Mouse (Mus musculus) common myeloid progenitor, adult 5-6 weeks (primary cell): Measurements from ENCODE around the gene Scyl1. TPM values are rescaled to one million over a fixed set of nuclear protein-coding genes. Genes with fewer than 3 reads are reported as not detected.

ENCODE experiments used
- ATAC-seq: replicated peaks from 2 replicates; pipeline ENCODE4 v1.8.0; 2016; ENCODE audit warnings: low read depth, mild to moderate bottlenecking, moderate TSS enrichment, inconsistent platforms; ENCODE audit not compliant: poor library complexity, severe bottlenecking
- total RNA-seq: library from RNA; stranded (forward); fragments of 200-1000, 187-1606 nt; gene quantifications from 2 replicates; pipeline ENCODE4 v1.2.3, GENCODE M21; 2017

Scyl1 gene
- 23.5 and 30.9 TPM in 2 replicates for total RNA-seq

DNA sequence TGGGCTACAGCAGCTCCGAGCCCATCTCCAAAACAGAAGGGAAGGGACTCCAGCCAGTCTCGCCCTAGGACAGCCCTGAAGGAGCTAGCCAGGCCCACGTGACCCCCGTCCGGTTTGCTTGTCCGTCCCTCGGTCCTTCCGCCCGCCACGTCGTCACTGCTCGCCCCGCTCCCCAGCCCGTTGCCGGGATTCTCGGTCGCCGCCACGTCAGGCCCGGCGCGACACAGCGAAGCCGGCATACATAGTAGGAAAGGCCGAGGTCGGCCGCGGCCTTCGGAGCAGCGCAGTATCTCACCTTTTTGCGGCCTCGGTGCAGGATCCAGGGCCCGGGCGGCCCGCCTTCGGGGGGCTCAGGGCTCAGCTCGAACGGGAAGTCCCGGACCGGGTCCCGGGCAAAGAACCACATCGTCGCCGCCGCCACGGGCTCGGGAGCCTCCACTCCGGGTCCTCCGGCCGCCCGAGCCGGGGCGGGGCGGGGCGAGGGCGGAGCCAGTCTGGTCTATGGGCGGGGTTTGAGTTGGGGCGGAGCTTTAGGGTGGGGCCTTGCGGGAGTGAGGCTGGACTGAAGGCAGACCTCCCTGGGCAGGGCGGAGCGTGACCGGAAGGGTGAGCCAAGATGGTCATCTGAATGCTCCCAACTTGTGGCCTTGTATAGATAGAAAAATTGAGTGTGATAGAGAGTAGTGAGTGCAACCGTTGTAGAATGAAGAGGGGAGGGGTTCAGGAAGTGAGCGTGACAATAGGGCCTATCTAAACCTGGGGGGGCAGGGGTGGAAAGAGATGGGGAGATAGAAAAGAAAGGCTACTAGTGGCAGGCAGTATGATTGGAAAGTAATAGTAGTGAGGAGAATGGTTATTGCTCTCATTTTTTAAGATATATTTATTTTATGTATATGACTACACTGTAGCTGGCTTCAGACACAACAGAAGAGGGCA, at the start of gene Scyl1:
Gene Scyl1, minus strand, starts transcription at position 495 of the 936 bp plus-strand sequence.
- ATAC-seq, result peak; percentile 97

DNA sequence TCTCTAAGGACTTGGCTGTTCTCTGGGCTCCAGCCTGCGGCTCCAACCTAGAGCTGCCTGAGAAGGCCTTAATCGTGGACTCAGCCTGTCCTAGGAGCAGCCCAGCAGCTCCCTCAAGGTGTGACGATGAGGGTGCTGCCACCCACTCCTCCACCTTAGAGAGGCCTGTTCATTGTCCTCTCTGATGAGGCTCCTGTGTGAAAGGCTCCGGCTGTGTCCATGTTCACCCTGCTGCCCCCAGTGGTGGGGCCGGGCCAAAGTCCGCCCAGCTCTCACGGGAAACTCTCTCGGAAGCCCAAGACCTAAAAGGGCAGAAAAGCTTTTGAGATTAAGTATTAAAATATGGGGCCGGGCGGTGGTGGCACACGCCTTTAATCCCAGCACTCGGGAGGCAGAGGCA, 48.3 kb upstream of the Scyl1 start:
- peak; percentile 60; the same call in 1 of the 2 replicates for ATAC-seq

DNA sequence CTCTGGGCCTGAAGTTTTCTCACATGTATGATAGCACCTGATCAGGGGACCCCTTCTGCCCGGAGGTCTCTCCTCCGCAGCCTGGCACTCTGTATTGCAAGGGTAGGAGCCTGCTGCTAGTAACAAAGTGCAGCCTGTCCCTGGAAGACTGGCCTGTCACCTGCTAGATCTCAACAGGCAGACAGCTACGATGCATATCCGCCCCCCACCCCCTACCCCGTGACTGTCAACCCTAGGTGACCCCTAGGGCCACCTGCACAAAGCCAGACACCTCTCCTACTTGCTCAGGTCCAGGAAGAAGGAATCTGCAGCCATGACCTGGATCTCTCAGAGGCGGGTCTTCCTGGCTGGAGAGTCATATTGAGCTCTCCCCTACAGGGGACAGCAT, 47.4 kb upstream of the Scyl1 start:
- no peak for ATAC-seq

DNA sequence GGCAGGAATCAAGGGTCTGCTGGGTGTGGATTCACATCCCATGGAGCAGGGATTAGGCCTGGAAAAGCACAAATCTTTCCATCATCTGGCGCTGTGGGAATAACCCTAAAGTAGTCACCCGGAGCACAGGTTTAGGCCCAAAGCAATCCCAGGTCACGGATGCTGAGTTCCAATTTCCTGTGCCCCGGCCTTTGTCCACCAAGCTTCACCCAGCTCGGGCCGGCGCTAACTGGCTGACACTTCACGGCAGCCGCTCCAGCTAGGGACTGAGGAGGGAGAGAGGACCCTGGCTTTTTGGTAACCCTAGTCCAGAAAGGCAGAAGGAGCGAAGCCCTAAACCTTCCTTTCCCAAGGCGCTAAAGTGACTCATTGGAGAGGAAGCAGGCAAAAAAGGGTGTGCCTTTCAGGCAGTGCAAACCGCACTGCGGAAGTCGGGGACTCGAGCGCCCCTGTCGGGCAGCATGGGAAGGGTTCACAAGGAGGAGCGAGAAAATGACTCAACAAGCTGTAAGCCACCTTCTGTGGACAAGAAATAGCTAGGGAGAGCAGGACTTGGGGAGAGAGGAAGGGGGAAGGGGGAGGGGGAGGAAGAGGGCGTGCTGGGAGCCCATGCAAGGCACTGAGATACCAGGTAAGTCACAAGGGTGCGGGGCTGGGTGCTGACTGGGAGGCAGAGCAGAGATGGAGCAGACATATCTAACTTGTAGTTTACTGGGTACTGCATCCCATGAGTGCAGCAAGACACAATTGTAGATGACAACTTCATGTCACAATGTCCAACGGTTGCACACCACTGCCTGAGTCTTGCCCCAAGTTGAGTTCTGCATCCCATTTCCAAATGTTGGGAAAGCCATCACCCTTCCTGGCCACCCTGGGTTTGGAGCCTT, 46.7 kb upstream of the Scyl1 start:
- peak; percentile 92 for ATAC-seq

DNA sequence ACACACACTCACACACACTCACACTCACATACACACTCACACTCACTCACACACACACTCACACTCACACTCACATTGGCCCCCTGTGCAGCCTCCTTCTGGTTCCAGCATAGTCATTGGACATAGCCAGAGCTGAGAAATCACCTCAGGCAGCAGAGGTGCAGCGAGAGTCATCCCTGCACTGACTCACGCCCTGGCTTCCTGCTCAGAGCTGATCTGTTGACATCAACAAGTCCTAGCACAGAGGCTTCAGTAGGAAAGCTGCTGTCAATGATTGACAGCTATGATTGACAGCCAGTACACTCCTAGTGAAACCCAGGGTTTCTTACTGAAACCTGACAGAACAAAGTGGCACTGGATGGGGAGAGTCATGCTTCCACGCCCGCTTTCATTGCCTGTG, 44.7 kb upstream of the Scyl1 start:
- ATAC-seq, result no peak

DNA sequence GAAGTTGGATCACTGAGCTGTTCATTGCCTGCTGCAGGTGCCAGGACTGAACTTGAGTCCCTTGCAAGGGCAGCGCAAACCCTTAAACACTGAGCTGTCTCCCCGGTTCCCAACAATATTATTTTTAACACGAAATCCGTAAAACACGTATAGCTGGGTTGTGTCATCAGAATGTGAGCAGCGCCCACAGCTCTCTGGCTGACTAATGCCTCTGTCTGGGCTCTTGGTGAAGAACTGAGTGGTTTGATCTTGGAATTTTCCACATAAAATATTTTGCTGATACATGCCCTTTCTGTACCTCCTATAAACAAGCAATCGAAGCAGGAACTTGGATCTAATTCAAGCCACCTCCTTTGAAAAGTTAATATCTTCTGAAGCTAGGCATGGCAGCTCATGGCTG, 43.8 kb upstream of the Scyl1 start:
- ATAC-seq, result no peak

DNA sequence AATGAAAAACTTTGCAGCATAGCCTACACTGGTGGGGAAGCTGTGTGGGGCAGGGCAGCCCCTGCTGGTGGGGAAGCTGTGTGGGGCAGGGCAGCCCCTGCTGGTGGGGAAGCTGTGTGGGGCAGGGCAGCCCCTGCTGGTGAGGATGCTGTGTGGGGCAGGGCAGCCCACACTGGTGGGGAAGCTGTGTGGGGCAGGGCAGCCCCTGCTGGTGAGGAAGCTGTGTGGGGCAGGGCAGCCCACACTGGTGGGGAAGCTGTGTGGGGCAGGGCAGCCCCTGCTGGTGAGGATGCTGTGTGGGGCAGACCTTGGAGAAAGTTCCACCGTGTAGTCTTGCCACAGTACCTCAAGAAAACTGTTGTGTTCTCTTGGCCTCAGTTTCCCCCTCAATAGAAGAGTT, 42.8 kb upstream of the Scyl1 start:
- ATAC-seq, result peak; percentile 66

DNA sequence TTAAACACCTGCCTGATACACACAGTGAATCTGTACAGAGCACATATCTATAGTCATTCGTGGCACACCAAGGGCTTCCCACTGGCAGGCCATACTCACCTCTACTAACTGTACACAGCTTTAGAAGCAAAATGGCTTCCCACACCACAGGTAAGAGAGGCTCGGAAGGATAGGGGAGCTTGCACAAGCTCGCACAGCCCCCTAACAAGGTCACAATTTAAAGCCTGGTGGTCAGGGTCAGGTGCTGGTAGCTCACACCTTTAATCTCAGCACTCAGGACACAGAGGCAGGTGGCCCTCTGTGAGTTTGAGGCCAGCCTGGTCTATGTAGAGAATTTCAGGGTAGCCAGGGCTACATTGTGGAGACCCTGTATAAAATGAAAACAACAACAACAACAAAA, 42.3 kb upstream of the Scyl1 start:
- no peak for ATAC-seq

DNA sequence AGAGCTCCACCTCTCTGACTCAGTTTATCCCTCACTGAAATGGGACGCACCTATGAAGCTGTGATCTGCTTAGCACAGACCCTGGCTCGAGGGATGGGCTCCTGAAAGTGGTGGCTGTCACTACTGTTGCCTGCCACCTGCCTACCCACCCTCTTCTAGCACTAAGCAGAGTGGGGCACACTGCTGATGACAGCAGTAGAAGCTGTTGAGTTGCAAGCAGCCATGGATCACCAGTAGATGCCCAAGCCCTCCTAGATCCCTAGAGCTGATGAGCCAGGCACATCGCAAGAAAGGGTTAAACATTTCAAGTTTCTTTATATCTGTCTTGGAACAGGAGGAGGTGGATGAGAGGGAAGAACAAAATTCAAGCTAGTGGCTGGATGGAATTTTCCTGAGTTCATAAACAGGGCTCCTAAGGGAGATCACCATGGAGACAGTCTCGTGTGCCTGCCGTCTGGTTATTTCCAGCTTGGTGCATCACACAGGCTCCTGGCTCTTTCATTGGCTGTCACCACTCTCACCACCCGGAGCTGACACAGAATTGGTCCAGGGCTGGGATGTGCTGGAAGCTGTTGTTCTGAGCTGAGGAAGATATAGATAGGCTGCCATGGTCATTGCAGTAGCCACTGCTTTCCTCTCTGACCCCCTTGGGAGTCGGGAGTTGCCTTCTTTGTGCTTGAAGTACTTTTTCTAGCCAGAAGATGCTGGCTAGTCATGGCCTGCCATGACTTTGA, 40.7 kb upstream of the Scyl1 start:
- ATAC-seq, result no peak

DNA sequence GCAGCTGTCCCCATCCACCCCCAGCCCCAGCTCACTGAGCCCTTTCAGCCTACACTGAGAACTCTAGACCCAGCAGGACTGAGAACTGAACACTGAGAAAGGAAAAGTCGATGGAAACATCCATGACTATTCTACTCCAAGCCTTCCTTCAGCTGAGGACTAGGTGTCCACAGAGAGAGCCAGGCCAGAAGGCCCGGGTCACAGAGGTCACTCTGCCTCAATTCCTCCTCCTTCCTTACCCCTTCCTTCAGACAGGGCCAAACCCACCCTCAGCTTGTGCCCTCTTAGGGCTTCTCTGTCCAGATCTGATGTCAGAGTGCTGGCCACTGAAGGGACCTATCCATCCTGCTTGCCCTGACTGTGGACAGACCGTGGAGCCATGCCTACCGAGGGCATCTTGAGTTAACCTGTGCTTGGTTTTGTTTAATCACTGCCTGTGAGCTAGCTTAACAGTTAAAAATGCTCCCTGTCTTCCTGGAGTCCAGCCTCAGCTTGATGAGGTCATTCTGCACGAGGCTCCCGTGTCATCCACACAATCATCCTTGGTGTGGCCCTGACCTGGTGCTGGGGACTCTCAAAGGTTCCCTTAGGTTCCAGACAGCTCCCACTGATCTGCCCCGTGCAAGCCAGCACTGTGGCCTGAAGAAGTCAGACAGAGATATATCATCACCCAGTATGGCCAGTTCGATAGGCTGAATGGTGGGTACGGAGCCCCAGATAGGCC, 39.8 kb upstream of the Scyl1 start:
- ATAC-seq, result no peak

DNA sequence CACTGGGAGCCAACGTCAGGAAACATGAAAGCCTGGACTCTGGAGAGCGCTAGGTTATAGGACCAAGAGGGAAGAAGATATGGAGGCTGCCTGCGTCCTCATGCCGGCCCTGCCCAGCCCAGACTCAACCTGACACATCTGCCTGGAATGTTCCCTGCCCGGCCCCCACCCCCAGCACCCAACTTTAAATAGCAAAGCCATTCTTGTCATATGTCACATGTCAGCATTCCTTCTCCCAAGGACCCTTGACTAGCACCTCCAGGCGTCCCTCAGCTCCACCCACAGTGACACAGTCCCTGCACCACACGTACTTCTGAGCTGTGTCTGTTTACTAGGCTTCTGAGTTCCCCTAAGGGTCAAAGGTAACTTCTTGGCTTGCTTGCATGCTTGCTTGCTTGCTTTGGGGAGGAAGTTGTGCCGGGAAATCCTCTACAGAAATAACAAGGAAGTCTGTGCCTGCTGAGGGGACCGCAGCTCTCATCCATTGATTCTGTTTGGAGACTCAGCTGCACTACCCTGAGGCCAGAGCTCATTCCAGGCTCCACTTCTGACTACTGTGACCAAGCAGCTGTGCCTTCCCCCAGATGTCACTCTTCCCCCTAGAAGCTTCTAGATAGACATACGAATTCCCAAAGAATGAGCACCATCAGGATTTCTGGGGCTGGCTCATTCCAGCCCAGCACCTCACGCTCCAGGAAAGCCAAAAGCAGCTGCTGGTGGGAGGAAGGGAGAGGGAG, 39.1 kb upstream of the Scyl1 start:
- no peak for ATAC-seq

DNA sequence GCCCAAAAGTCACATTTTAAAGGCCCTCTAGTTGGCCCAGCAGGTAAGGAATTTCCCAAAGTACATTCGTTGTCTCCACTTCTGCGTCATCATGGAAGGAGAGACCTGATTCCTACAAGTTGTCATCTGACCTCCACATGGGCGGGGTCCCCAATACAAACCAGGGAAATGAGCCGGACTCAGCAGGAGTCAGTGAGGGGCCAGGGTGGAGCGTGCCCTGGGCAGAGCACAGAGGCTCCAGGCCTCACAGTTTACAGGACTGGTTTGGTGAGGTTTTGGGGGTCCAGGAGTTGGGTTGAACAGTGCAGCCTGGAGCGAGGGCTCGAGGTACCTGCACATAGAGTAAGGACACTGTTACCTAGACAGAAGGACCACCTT, 38.5 kb upstream of the Scyl1 start:
- no peak for ATAC-seq

DNA sequence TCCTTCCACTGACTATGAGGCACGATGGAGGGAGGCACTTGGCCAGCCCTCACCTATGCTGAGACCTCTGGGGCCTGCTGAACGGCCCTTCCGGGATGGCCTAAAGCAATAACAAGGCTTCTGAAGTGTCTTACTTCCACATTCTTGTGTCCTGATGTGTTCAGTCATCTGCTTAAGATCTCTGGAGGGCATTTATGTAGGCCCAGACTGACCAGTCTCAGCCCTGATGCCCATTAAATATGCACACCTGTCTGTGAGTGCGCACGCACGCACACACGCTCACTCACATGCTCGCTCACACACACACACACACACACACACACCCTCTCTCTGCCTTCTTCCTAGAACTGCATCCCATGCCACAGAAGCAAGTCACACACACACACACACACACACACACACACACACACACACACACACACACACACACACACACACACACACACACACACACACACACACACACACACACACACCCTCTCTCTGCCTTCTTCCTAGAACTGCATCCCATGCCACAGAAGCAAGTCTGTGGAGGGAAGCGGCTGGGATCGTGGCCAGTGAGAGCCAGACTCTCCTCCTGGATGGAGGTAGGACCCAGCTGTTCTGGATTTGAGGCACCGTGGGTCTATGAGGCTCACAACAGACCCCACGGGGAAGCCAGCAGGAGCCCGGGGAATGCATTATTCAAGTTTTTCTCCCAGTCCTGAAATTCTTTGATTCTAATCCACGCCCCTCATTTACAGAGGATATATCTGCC, 37.9 kb upstream of the Scyl1 start:
- ATAC-seq, result no peak

DNA sequence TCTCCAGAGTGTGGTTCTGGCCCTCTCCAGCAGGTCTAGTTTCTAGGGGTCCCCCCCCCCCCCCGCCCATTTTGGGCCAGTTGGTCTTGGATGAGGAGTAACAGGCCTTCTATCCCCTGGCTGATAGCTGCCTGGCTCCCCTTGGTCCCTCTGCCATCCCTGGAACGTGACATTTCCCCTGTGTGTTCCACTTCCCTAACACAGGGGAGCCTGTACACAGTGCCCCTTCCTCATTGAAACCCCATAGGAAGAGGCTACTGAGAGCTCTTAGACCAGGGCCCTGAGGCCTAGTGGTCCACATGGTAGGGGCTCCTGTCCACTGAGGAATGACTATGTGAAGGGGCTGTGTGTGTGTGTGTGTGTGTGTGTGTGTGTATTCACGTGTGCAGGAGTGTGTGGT, 36.5 kb upstream of the Scyl1 start:
- no peak for ATAC-seq

DNA sequence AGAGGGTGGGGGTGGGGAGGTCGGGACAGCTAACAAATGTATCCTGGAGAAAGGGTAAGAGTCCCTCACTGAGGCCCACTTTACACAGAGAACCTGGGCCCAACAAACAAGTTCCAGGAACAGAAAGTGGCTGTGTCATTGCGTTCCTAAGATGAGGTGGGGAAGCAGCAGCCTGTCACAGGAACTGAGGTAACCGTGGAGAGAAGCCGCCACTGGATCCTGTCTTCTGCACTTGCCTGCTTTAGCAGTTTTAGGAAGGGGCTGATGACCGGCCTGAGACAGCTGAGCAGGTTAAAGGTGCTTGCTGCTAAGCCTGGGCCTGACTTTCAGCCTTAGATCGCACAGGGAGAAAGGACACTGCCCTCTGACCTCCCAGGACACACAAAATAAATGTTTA, 35.6 kb upstream of the Scyl1 start:
- 0 out of 2 replicates have a peak, but pooled peaks have one; percentile 8 for ATAC-seq

DNA sequence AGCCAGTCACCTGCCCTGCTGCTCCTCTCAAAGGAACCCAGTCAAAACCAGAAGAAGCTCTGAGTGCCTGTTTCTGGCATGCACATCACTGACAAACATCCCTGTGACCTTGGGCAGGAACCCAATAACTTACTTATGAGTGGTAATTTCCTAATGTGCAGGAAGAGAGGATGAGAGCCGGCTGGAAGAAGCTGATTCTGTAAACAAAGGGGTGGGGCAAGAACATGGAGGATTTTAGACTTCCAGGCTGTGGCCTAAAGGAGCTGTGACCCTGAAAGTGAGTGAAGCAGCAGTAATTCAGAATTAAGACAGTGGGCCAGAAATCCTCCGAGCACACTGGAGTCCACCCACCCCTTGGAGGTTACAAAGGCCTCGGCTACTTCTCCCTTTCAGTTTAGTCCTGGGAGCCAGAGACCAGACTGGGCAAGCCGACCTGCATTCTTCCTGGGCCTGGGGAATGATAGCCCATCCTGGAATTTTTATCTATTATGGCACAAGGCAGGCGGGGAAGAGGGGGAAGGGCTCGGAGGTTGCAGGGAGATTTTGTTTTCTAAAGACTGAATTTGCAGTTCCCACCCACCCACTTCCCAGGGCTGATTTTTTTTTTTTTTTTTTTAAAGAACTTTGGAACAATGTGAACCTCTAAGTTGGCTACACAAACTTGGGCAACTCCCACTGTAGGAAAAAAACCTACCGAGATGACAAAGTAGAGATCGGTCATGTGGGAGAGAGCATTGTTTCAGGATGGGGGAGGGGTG, 35.0 kb upstream of the Scyl1 start:
- no peak for ATAC-seq

DNA sequence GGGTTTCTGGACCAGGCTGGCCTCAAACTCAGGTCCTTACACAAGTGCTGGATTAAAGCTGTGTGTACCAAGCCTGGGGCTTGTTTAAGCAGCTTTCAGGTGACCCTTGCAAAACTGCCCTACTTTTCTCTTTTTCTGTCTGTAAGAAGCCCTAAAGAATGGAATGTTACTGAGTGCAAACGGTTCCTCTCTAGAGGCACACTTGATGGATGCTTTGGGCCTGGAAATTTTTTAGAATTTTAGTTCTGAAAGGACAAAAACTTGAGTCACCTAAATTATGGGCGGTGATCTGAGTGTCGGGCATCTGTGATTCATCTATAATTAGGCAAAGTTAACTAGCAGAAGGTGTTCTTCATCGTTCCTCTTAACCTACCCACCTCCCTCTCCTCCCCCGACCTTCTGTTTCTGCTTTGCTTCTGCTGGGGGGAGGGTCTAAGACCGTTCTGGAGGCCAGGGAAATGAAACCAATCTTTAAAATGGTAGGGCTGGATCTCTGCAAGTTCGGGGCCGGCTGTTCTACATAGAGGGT, 33.2 kb upstream of the Scyl1 start:
- no peak for ATAC-seq
